Mouse (Mus musculus): ENCODE data around the gene Hist1h4h. TPM values are rescaled to one million over a fixed set of nuclear protein-coding genes. Genes with fewer than 3 reads are reported as not detected.
"Not testable (repeated sequence)": the region's sequence is repeated elsewhere in the genome, so short reads cannot be mapped to it uniquely, and the experiment has no call there.

Hist1h4h gene
- total and polyA plus RNA-seq, 3 experiments, result 61.9 to 239 (median 212) TPM

DNA sequence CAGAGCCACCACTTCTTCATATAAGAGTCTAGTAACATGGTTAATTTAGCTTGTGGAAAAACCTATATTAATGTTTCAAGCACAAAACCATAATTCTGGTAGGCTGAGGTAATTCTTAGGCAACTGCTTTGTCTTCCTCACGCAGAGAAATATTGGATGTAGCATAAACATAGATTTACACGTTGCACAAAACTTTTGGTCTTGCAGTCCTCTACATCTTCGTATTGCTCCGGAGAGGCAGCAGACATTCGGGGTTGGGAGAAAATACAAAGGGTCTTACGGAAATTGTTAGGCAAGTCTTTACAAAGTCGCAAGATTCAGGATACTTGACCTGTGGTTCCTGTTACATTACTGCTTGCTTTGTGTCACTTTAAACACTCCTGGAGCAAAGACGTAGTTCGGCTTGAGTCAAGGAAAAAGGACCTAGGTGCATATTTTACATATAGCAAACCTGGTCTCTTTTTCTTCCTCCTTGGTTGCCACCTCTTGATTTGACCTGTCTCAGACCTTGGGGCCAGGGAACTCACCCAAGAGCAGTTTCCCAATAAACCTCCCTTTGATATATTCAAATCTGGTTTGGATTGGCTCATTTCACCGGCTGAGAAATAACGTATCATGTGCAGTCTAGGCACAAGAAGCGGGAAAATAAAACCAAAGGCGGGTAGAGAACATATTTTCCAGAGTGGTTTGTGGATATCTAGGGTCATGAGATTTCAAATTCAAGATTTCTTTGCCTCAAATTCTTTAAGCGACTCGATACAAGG, 3.7 kb downstream of the Hist1h4h start:
- intact Hi-C loops (cut with DNase I), result loop anchor here (5.0 kb wide), 2 partner anchors 88 to 208 kb away; partner anchors contain the start of genes Hist1h1e and Hist1h2be
- H3K9ac ChIP-seq (ENCODE audit: low read depth, low read length), result no peak overlapping the region
- no peak for DNase-seq
- H3K36me3 ChIP-seq (ENCODE audit: control insufficient read depth, insufficient read depth, low read length), result peaks cover 14% of the 10 kb centered on the region
- peaks cover 4% of the 10 kb centered on the region for H3K4me1 ChIP-seq (ENCODE audit: control insufficient read depth, insufficient read depth, low read length)
- H3K27me3 ChIP-seq (ENCODE audit: control insufficient read depth, insufficient read depth, low read length), result no peaks in the 10 kb centered on the region
- no peaks in the 10 kb centered on the region for H3K79me2 ChIP-seq (replicated peaks; ENCODE audit: control insufficient read depth, insufficient read depth, low read length)
- 6% methylated on average over 15 of the region's 15 CpGs for WGBS
- H3K27ac ChIP-seq, result no peak overlapping the region; the same call in 1 of the 2 replicates
- TF ChIP-seq POLR2A (IDR thresholded peaks at IDR 0.05; ENCODE audit: insufficient read depth, low read depth, low read length), result no peak; the same call in 1 of the 2 replicates
- no peak for TF ChIP-seq EP300 (IDR thresholded peaks at IDR 0.05; ENCODE audit: insufficient read depth, low read depth, low read length)
- TF ChIP-seq CTCF (IDR thresholded peaks at IDR 0.05), result no peak
- H3K4me3 ChIP-seq, result peak overlapping the region; percentile 51

DNA sequence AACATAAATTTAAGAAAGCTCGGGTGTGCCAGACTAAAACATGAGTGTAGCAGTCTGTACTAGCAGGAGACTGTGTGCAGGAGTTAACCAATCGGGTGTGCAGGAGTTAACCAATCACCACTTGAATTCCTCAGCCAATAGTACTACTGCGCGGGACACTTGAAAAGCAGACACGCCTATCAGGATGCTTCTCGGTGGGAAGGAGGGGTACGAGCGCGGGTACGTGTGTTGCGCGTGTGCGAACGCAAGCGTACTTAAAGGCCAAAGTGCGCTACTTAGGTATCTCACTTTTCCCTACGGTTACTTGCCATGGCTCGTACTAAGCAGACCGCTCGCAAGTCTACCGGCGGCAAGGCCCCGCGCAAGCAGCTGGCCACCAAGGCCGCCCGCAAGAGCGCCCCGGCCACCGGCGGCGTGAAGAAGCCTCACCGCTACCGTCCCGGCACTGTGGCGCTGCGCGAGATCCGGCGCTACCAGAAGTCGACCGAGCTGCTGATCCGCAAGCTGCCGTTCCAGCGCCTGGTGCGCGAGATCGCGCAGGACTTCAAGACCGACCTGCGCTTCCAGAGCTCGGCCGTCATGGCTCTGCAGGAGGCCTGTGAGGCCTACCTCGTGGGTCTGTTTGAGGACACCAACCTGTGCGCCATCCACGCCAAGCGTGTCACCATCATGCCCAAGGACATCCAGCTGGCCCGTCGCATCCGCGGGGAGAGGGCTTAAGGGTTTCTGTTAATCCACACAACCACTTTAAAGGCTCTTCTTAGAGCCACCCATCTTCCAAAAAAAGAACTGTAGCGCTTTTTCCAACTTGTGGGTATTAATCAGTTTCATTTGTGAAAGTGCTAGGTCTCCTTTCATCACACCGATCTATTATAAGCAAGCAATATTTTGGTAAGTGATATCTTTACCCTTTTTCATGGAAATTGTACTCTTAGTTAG, 4.6 kb downstream of the Hist1h4h start, which contains the start of gene Hist1h3g:
TSS of gene Hist1h3g (plus strand) at position 286 of the 939 bp plus-strand sequence.
- H3K27ac ChIP-seq; H3K4me1 ChIP-seq (ENCODE audit: control insufficient read depth, insufficient read depth, low read length); H3K27me3 ChIP-seq (ENCODE audit: control insufficient read depth, insufficient read depth, low read length); H3K9ac ChIP-seq (ENCODE audit: low read depth, low read length); intact Hi-C loops (cut with DNase I); H3K79me2 ChIP-seq (replicated peaks; ENCODE audit: control insufficient read depth, insufficient read depth, low read length): not testable (repeated sequence)
- TF ChIP-seq CTCF (IDR thresholded peaks at IDR 0.05), result peak; percentile 35
- TF ChIP-seq EP300 (IDR thresholded peaks at IDR 0.05; ENCODE audit: insufficient read depth, low read depth, low read length), result 0 out of 2 replicates have a peak, but pooled peaks have one; percentile 48
- TF ChIP-seq POLR2A (IDR thresholded peaks at IDR 0.05; ENCODE audit: insufficient read depth, low read depth, low read length), result peak; percentile 22; the same call in 1 of the 2 replicates
- peak; percentile 85 to 86 for DNase-seq
- Histone ChIP-seq H3K4me3 (peak within 1 kb of the TSS; percentile 51), H3K36me3 (ENCODE audit: control insufficient read depth, insufficient read depth, low read length) (peaks cover 14% of the 10 kb centered on the region)
- WGBS, result 2% methylated on average over 48 of the region's 62 CpGs

DNA sequence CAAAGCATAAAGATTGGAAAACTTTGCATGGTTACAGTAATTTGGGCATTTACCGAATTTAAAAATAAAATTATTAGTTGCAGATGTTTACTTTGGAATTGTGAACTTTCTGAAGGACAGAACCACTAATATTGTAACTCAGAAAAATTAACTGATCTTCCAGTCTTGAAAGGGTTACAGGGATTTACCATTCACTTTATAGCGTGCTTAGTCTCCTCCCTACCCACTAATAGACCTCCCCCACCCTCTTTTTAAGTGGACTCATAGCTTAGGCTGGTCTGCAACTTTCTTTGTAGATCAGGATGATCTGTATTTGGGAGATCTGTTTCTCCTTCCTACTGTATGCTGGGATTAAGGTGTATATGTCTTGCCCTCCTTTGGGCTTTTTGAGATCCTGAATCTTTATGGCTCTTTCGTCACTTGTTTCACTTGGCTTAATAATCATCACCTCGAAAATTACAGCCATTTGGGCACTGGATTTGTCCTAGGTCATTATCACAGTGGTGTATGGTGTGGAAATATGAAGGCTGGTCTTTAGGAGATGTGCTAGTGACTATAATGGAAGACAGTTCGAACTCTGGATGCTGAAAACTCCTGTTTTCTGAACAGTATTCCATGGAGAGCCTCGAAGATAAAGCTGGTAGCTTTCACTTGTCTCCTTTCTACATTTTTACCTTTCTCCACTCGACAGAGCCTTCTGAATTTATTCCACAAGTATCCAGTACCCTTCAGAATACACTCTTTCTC, 5.4 kb downstream of the Hist1h4h start:
- no peaks in the 10 kb centered on the region for H3K79me2 ChIP-seq (replicated peaks; ENCODE audit: control insufficient read depth, insufficient read depth, low read length)
- DNase-seq, result no peak
- H3K36me3 ChIP-seq (ENCODE audit: control insufficient read depth, insufficient read depth, low read length), result peaks cover 14% of the 10 kb centered on the region
- no peak overlapping the region for H3K4me3 ChIP-seq
- intact Hi-C loops (cut with DNase I), result no loop called here
- H3K27me3 ChIP-seq (ENCODE audit: control insufficient read depth, insufficient read depth, low read length), result no peaks in the 10 kb centered on the region
- WGBS, result 33% methylated on average over 7 of the region's 7 CpGs
- TF ChIP-seq CTCF (IDR thresholded peaks at IDR 0.05) (no peak), POLR2A (IDR thresholded peaks at IDR 0.05; ENCODE audit: insufficient read depth, low read depth, low read length) (no peak), EP300 (IDR thresholded peaks at IDR 0.05; ENCODE audit: insufficient read depth, low read depth, low read length) (no peak)
- peaks cover 4% of the 10 kb centered on the region for H3K4me1 ChIP-seq (ENCODE audit: control insufficient read depth, insufficient read depth, low read length)
- no peak overlapping the region for H3K27ac ChIP-seq
- H3K9ac ChIP-seq (ENCODE audit: low read depth, low read length), result no peak overlapping the region

DNA sequence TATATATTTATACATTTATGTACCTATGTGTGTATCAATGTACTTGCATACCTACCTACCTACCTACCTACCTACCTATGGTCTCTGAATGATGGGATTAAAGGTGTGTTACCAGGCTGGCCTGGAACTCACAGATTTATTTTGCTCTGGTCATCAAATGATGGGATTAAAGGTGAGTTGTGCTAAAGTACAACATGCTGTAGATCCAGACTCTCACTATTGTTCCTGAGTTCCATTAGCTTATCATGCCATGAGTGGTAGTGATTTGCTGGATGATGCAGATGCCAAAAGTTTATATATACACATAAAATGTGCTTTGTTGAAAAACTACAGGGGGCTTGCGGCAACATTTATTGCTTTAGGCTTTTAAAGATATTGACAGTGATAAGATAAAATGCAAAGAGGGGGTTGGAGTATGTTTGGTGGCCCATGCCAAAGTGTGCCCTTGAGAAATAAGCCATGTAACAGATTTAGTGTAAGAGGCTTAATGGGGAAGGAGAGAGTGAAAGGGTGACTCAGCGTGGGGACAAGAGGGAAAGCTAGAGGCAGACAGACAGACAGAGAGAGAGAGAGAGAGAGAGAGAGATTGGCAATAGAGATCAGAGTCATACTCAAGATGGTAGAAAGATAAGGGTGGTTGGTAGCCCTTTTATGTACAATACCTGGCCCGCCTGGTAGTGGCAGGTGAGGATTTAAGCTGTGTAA, 6.3 kb downstream of the Hist1h4h start:
- no peak for TF ChIP-seq POLR2A (IDR thresholded peaks at IDR 0.05; ENCODE audit: insufficient read depth, low read depth, low read length)
- no peak for TF ChIP-seq CTCF (IDR thresholded peaks at IDR 0.05)
- TF ChIP-seq EP300 (IDR thresholded peaks at IDR 0.05; ENCODE audit: insufficient read depth, low read depth, low read length), result no peak
- Histone ChIP-seq H3K27me3 (ENCODE audit: control insufficient read depth, insufficient read depth, low read length) (no peaks in the 10 kb centered on the region), H3K79me2 (replicated peaks; ENCODE audit: control insufficient read depth, insufficient read depth, low read length) (no peaks in the 10 kb centered on the region), H3K36me3 (ENCODE audit: control insufficient read depth, insufficient read depth, low read length) (peaks cover 13% of the 10 kb centered on the region), H3K4me3 (no peak overlapping the region), H3K27ac (no peak overlapping the region), H3K9ac (ENCODE audit: low read depth, low read length) (no peak overlapping the region), H3K4me1 (ENCODE audit: control insufficient read depth, insufficient read depth, low read length) (peaks cover 4% of the 10 kb centered on the region)
- no peak for DNase-seq
- intact Hi-C loops (cut with DNase I), result no loop called here
- 88% methylated on average over 3 of the region's 3 CpGs for WGBS

DNA sequence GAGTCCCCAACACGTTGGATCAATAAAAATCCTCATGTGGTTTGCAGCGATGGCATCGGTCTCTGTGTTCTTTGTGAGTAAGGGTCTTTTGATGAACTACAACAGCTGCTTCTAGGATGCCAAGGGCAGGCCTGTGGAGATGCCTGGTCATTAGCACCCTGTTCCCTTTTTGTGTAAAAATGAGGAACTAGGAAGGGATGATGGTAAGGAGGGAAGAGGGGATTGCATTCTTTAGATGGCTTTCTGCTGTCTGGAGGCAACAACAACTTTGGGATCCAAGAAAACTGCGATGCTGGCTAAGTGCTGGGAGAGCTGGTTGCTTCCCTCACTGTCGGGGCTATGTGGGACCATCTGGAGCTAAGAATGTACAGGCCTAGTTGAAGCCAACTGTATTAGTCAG, 7.4 kb downstream of the Hist1h4h start:
- Histone ChIP-seq H3K4me1 (ENCODE audit: control insufficient read depth, insufficient read depth, low read length) (no peaks in the 10 kb centered on the region; the same call in none of the 2 replicates), H3K36me3 (ENCODE audit: control insufficient read depth, insufficient read depth, low read length) (peaks cover 7% of the 10 kb centered on the region), H3K27me3 (ENCODE audit: control insufficient read depth, insufficient read depth, low read length) (no peaks in the 10 kb centered on the region), H3K27ac (no peak overlapping the region), H3K4me3 (no peak overlapping the region), H3K9ac (ENCODE audit: low read depth, low read length) (no peak overlapping the region), H3K79me2 (replicated peaks; ENCODE audit: control insufficient read depth, insufficient read depth, low read length) (no peaks in the 10 kb centered on the region)
- WGBS, result 85% methylated on average over 5 of the region's 5 CpGs
- DNase-seq, result no peak
- TF ChIP-seq EP300 (IDR thresholded peaks at IDR 0.05; ENCODE audit: insufficient read depth, low read depth, low read length) (no peak), CTCF (IDR thresholded peaks at IDR 0.05) (no peak), POLR2A (IDR thresholded peaks at IDR 0.05; ENCODE audit: insufficient read depth, low read depth, low read length) (no peak)
- intact Hi-C loops (cut with DNase I), result no loop called here

DNA sequence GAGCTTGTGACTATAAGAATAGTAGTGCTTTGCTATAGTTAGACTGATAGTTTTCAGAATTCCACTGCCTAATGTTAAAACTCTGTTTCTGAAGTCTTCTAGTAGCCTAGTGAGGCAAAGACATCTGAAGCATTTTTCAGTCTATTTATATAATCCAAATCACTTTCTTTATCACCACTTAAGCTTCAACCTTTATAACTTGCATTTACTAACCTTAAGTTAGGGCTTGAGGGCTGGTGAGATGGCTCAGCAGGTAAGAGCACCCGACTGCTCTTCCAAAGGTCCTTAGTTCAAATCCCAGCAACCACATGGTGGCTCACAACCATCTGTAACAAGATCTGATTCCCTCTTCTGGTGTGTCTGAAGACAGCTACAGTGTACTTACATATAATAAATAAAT, 9.0 kb downstream of the Hist1h4h start:
- H3K27me3 ChIP-seq (ENCODE audit: control insufficient read depth, insufficient read depth, low read length); H3K9ac ChIP-seq (ENCODE audit: low read depth, low read length); H3K79me2 ChIP-seq (replicated peaks; ENCODE audit: control insufficient read depth, insufficient read depth, low read length); H3K4me3 ChIP-seq; intact Hi-C loops (cut with DNase I); H3K36me3 ChIP-seq (ENCODE audit: control insufficient read depth, insufficient read depth, low read length); H3K27ac ChIP-seq; H3K4me1 ChIP-seq (ENCODE audit: control insufficient read depth, insufficient read depth, low read length); DNase-seq: not testable (repeated sequence)
- 76% methylated on average over 1 of the region's 1 CpGs for WGBS
